8 mouse cellular contexts compared by ENCODE assay signal in genomic region chr17:47504228-47504627, GRCm38 (mm10). TPM values are rescaled to one million over a fixed set of nuclear protein-coding genes. Genes with fewer than 3 reads are reported as not detected.
DNase-seq lines count a peak whose midpoint lies in the region; ATAC-seq and TF ChIP-seq lines count a peak whose summit lies in the region.

No protein-coding gene starts in this region.

- TF ChIP-seq EP300 in liver, embryonic 14.5 days (IDR thresholded peaks at IDR 0.05; ENCODE audit: low read depth): no peak

- ATAC-seq in heart, embryonic 14.5 days (ENCODE audit: insufficient number of reproducible peaks, insufficient read depth, low FRiP score, low read depth): no peak
- no peak for ATAC-seq in forebrain, embryonic 13.5 days
- no peak for ATAC-seq in liver, embryonic 14.5 days (ENCODE audit: insufficient read depth)

- DNase-seq in heart, adult 11 months: no peak
- no peak for DNase-seq in liver, embryonic 14.5 days (ENCODE audit: low read depth in 3 of 3, low spot score in 3 of 3)
- DNase-seq in right cerebral cortex, postnatal 4 days: no peak
- no peak for DNase-seq in right cerebral cortex, postnatal 36 days (ENCODE audit: low spot score in 2 of 2)
- DNase-seq in layer of hippocampus, adult 11-12 months (ENCODE audit: low spot score): no peak

- H3K27me3 ChIP-seq in heart, embryonic 14.5 days (ENCODE audit: control insufficient read depth, insufficient read depth, low read length): no peaks in the 10 kb centered on the region
- H3K27me3 ChIP-seq in E14TG2a.4 (ENCODE audit: insufficient read depth, low read length): no peaks in the 10 kb centered on the region
- peaks cover 9% of the 10 kb centered on the region for H3K27me3 ChIP-seq in forebrain, embryonic 13.5 days
- no peaks in the 10 kb centered on the region for H3K27me3 ChIP-seq in liver, embryonic 14.5 days (ENCODE audit: control insufficient read depth, insufficient read depth, low read length)

- peak overlapping the region; percentile 43 to 53 for H3K4me3 ChIP-seq in heart, embryonic 14.5 days (ENCODE audit: control insufficient read depth in 1 of 2, insufficient read depth in 1 of 2, low read depth in 1 of 2, low read length in 2 of 2)
- H3K4me3 ChIP-seq in E14TG2a.4 (replicated peaks; ENCODE audit: low read length): peak overlapping the region; percentile 77
- H3K4me3 ChIP-seq in forebrain, embryonic 13.5 days: 0 out of 2 replicates have a peak overlapping the region, but pooled peaks have one; percentile 28
- peak overlapping the region; percentile 48 to 60; a peak in 3 of 4 replicates for H3K4me3 ChIP-seq in liver, embryonic 14.5 days (ENCODE audit: insufficient read depth in 1 of 2, low read depth in 2 of 2, low read length in 2 of 2)

- H3K9me3 ChIP-seq in heart, embryonic 14.5 days (ENCODE audit: control insufficient read depth, low read length): no peaks in the 10 kb centered on the region
- H3K9me3 ChIP-seq in E14TG2a.4 (ENCODE audit: low read length): no peaks in the 10 kb centered on the region
- H3K9me3 ChIP-seq in forebrain, embryonic 13.5 days (replicated peaks): no peaks in the 10 kb centered on the region
- no peaks in the 10 kb centered on the region for H3K9me3 ChIP-seq in liver, embryonic 14.5 days (ENCODE audit: control insufficient read depth, low read length)

- H3K4me2 ChIP-seq in heart, embryonic 14.5 days (ENCODE audit: low read length): peak overlapping the region; percentile 89
- H3K4me2 ChIP-seq in forebrain, embryonic 13.5 days: peak overlapping the region; percentile 61
- H3K4me2 ChIP-seq in liver, embryonic 14.5 days (ENCODE audit: low read depth): peak overlapping the region; percentile 88

- peaks cover 19% of the 10 kb centered on the region for H3K36me3 ChIP-seq in heart, embryonic 14.5 days (ENCODE audit: control insufficient read depth, insufficient read depth, low read length)
- peaks cover 20% of the 10 kb centered on the region for H3K36me3 ChIP-seq in E14TG2a.4 (ENCODE audit: insufficient read depth, low read length)
- H3K36me3 ChIP-seq in forebrain, embryonic 13.5 days (ENCODE audit: poor library complexity, severe bottlenecking): peaks cover 10% of the 10 kb centered on the region
- H3K36me3 ChIP-seq in liver, embryonic 14.5 days (replicated peaks; ENCODE audit: control insufficient read depth, insufficient read depth, low read depth): peaks cover 11% of the 10 kb centered on the region

- no peak overlapping the region for H3K27ac ChIP-seq in heart, embryonic 14.5 days (replicated peaks in 1 of 2; ENCODE audit: control insufficient read depth in 1 of 2, insufficient read depth in 1 of 2, low read depth in 2 of 2, low read length in 2 of 2)
- no peak overlapping the region for H3K27ac ChIP-seq in forebrain, embryonic 13.5 days
- H3K27ac ChIP-seq in liver, embryonic 14.5 days: peak overlapping the region; percentile 23

- peak overlapping the region; percentile 81 for H3K9ac ChIP-seq in heart, embryonic 14.5 days (ENCODE audit: low read length)
- peak overlapping the region; percentile 55; the same call in 1 of the 2 replicates for H3K9ac ChIP-seq in forebrain, embryonic 13.5 days
- H3K9ac ChIP-seq in liver, embryonic 14.5 days (replicated peaks): peak overlapping the region; percentile 73

- H3K4me1 ChIP-seq in heart, embryonic 14.5 days (ENCODE audit: control insufficient read depth in 2 of 2, insufficient read depth in 2 of 2, low read length in 2 of 2): peaks cover 27 to 37% of the 10 kb centered on the region in 2 experiments
- peaks cover 81% of the 10 kb centered on the region for H3K4me1 ChIP-seq in E14TG2a.4 (replicated peaks; ENCODE audit: low read depth, low read length)
- peaks cover 24% of the 10 kb centered on the region for H3K4me1 ChIP-seq in forebrain, embryonic 13.5 days
- H3K4me1 ChIP-seq in liver, embryonic 14.5 days (replicated peaks; ENCODE audit: control insufficient read depth in 2 of 2, insufficient read depth in 2 of 2, low read length in 1 of 2): peaks cover 31 to 39% of the 10 kb centered on the region in 2 experiments

- WGBS in heart, embryonic 14.5 days: 66% methylated on average over 5 of the region's 5 CpGs
- WGBS in forebrain, embryonic 13.5 days: 79% methylated on average over 5 of the region's 5 CpGs
- WGBS in liver, embryonic 14.5 days (ENCODE audit: insufficient replicate concordance): 52% methylated on average over 5 of the region's 5 CpGs

- no peak for TF ChIP-seq CTCF in E14TG2a.4 (conservative IDR thresholded peaks at IDR 0.05; ENCODE audit: low read length)
- TF ChIP-seq CTCF in liver, embryonic 14.5 days (IDR thresholded peaks at IDR 0.05; ENCODE audit: low read depth): no peak

RNA-seq across cellular contexts. Expression of gene Ccnd3, which starts 0.6 kb away (rescaled TPM):
- polyA plus RNA-seq in heart, embryonic 14.5 days (2014; fragmentation: Nextera tagmentation; extraction: Ambion mirVana): 466 and 469 TPM in 2 replicates
- 67.6 and 75.8 TPM in 2 replicates for polyA plus RNA-seq in forebrain, embryonic 13.5 days (2015; fragmentation: Nextera tagmentation; extraction: Ambion mirVana)
- 195 and 227 TPM in 2 replicates for polyA plus RNA-seq in liver, embryonic 14.5 days (2012; rRNA removed)
- polyA plus RNA-seq in liver, embryonic 14.5 days (2014; fragmentation: Nextera tagmentation; extraction: Ambion mirVana): 379 and 451 TPM in 2 replicates

RNA-seq across cellular contexts. Expression of gene Taf8, which starts 2.1 kb away (rescaled TPM):
- polyA plus RNA-seq in heart, embryonic 14.5 days (2014; fragmentation: Nextera tagmentation; extraction: Ambion mirVana): 16.2 and 16.8 TPM in 2 replicates
- 26.5 and 31.0 TPM in 2 replicates for polyA plus RNA-seq in forebrain, embryonic 13.5 days (2015; fragmentation: Nextera tagmentation; extraction: Ambion mirVana)
- polyA plus RNA-seq in liver, embryonic 14.5 days (2012; rRNA removed): 13.8 and 15.5 TPM in 2 replicates
- polyA plus RNA-seq in liver, embryonic 14.5 days (2014; fragmentation: Nextera tagmentation; extraction: Ambion mirVana): 10.4 and 11.8 TPM in 2 replicates
